Mouse (Mus musculus): Measurements from ENCODE around the gene Trim40.
"Not testable (repeated sequence)": the region's sequence is repeated elsewhere in the genome, so short reads cannot be mapped to it uniquely, and the experiment has no call there.

Gene Trim40

GRCm38 (mm10) chr17:36892362-36892761 is 2.4 kb upstream of the Trim40 start:
- peak; percentile 65 for DNase-seq (ENCODE audit: low read depth)

DNA sequence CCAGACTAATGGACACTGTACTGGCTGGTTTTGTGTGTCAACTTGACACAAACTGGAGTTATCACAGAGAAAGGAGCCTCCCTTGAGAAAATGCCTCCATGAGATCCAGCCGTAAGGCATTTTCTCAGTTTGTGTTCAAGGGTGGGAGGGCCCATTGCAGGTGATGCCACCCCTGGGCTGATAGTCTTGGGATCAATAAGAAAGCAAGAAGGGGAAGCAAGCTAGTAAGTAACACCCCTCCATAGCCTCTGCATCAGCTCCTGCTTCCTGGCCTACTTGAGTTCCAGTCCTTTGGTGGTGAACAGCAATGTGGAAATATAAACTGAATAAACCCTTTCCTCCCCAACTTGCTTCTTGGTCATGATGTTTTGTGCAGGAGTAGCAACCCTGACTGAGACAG is 1.6 kb upstream of the Trim40 start:
- DNase-seq (ENCODE audit: low read depth): not testable (repeated sequence)

GRCm38 (mm10) chr17:36885132-36885790 is 4.7 kb downstream of the Trim40 start:
- DNase-seq (ENCODE audit: low read depth): no peak

GRCm38 (mm10) chr17:36883350-36883749 is 6.6 kb downstream of the Trim40 start:
- DNase-seq (ENCODE audit: low read depth): no peak

DNA sequence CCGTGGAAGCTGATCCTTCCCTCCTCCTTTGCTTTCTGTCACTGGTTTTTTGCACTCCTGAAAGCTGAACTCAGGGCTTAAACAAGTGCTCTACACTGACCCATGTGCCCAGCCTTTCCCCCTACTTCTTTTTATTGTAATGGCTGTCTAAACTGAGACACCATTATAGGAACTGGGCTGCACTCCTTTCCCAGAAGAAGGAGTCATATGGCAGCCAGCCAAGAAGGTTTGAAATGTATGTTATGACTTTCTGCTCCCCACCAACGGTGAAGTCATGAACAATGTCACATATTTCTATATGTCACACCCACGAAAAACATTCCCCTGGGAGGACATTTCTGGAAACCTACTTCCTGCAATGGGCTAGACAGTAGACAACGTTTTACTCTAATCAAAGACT is 15.3 kb downstream of the Trim40 start:
- no peak for DNase-seq (ENCODE audit: low read depth)

- no peak for DNase-seq (ENCODE audit: low read depth)
These were observed 19.7 kb downstream of the Trim40 start for GRCm38 (mm10) chr17:36869955-36870810.

GRCm38 (mm10) chr17:36869284-36869954 is 20.5 kb downstream of the Trim40 start, which contains the start of gene Trim10:
Gene Trim10, plus strand, starts transcription at chr17:36869574.
- no peak for DNase-seq (ENCODE audit: low read depth)

DNA sequence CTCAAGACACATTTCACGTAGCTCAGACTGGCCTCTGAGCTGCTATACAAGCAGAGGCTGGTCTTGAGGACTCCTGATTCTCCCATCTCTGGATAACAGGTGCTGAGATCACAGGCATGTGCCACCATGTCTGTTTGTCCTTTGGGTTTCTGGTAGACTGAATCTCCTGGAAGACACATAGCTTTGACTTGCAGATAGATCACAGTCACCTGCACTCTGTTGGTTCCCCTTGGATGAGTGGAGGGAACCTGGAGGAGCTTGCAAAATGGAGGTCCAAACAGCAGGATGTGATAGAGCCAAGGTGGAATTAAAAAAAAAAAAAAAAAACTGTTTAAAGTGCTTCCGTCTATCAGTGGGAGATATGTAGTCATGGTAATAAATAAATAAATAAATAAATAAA is 21.1 kb downstream of the Trim40 start:
- DNase-seq (ENCODE audit: low read depth): no peak

DNA sequence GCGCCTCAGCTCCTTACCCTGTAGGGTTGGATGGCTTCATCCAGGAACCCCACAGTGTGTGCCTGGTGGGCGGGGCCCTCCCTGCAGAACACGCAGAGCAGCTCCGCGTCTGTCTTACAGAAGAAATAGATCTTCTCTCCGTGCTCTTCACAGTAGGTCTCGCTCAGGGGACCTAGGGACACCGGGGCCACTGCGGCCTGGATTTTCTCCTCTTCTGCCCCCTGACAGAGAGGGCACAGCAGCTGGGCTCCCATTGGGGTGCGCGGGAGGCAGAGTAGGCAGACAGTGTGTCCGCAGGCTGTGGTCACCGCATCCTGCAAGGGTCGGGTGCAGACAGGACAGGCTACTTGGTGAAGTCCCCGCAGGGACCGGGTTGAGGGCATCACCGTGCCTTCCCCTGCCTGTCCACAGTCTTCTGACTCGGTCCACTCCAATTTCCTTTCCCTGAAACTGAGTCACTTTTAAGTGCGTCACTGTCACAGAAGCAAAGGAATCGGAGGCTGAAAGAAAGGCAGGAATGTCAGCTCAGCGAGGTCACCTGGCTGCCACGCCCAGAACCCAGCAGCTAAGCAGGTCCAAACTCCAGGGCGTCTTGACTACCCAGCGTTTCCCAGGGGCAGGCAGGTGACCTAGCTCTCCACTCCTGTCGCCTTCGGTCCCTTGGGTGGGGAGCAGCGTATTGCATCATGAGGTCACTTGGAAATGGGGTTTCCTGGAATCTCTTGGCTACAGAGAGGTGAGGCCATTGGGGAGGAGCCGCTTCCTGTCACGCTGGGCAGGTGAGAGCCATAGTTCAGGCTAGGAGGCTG is 23.0 kb downstream of the Trim40 start, which contains the start of gene Trim15:
Trim15 (minus strand) TSS at position 492 of the 809 bp plus-strand sequence.
- DNase-seq (ENCODE audit: low read depth): no peak

DNA sequence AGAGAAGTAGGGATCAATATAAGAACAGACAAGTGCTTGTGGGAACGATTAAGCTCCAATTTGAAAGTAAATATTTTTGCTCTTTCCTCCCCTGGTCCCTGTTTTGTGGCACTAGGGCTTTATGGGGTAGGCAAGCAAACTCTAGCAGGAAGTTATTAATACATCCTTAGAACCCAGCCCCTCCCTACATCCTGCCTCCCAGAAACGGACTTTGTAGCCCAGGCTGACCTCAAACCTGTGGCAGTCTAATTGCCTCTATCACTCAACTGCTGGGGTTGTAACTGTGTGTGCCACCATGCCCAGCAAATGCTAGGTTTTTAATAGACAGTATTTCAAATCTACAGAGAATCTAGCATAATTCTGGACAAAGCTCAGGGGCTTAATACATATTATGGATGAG is 28.2 kb downstream of the Trim40 start:
- no peak for DNase-seq (ENCODE audit: low read depth)

- no peak for DNase-seq (ENCODE audit: low read depth)
These were observed 31.7 kb downstream of the Trim40 start for GRCm38 (mm10) chr17:36858181-36858580.

DNA sequence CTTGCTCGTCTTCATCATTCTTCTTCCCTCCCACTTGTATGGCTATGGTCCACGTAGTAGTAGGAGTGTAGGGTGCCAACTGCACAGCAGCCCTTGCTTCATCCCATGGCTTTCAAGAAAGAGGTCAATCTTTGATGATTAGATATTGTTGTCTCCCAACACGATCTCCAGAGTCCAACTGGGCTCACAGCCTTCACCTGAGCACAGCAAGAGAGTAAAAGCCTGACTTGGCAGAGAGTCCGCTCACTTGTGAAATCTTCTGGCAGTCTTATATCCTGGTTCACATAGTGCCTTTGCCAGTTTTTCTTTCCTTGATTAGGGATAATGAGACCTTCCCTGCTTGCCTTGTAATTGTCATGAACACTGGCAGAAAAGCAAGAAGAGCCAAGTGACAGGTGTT is 33.7 kb downstream of the Trim40 start:
- no peak for DNase-seq (ENCODE audit: low read depth)

DNA sequence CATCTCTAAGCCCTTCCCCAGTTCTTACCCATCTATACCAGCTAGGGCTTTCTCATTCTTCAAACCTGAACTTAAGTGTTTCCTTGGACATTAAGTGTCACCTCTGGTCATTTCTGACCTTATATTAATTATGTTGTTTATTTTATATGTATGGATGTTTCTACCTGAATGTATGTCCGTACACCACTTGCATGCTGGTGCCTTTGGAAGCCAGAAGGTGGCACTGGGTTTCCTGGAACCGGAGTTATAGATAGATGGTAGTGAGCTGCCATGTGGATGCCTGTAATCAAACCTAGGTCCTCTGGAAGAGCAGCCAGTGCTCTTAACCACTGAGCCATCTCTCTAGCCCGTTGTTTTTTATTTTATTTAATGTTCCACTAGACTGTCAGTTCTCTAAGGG is 34.4 kb downstream of the Trim40 start:
- DNase-seq (ENCODE audit: low read depth): no peak

GRCm38 (mm10) chr17:36851627-36852026 is 38.3 kb downstream of the Trim40 start:
- DNase-seq (ENCODE audit: low read depth): no peak

DNA sequence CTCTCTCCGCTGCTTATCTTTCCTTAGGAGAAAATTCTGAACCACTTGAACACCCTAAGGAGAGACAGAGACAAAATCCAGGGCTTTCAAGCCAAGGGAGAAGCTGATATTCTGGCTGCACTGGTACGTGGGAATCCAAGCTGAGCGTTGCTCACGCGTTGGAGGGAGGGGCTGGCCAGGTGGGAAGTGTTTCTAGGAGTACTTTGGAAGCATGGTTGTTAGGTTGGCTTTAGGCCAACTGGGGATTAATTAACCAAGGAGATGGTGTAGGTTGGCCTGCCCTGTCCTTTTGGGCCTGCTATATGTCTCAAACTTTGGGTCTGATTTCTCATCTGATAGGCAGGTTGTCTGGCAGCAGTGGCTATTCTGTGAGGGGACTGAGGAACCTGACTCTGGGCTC is 38.7 kb downstream of the Trim40 start:
- no peak for DNase-seq (ENCODE audit: low read depth)

DNA sequence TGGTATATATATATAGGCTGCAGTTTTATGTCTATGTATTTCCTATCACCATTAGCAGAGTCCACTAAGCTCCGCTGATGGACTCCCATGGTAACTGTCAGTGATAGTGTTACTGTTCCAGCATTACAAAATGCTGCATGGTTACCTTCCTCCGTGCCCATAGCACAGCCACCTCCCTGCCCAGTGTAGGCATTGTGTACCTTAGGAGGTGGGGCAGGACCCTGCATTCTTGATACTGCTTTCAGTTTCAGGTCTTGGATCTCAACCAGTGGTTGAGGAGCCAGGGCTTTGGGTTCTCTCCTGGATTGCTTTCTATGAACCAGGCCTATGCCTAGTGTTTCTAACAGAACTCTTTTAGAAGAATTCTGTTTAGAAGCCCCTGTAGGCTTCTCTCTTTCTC is 39.9 kb downstream of the Trim40 start:
- no peak for DNase-seq (ENCODE audit: low read depth)

DNA sequence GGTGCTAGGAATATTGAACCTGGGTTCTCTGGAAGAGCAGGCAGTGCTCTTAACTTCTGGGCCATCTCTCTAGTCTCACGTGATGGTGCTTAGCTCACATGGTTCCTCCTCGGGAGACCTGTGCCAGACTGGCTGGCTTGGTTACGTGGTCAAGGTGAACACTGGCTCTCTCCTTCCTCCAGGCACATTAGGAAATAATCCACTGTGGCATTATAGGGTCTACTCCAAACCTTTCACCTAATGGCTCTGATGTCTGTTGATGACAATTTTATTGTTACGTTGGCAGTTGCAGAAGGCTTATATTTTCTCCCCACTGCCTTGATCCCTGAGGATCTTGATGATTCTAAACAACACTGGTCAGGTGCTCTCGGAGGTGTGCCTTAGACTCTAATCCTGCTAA is 41.0 kb downstream of the Trim40 start:
- DNase-seq (ENCODE audit: low read depth): no peak

DNA sequence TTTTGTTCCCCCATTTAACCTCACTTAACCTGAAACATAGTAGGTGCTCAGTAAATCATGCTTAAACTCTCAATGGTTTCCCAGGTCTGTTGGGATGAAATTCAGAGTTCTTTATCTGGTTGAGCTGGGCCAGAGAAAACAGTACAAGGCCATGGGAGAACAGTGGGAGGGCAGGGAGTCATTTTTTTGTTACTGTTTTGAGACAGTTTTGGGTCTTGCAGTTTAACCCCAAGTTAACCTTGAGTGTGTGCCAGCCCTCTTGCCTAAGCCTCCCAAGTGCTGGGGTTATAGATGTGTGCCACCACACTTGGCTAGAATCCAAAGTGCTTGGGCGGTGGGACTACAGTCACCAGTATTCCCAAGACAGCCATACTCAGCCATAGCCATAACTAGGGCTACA is 45.2 kb downstream of the Trim40 start:
- no peak for DNase-seq (ENCODE audit: low read depth)

DNA sequence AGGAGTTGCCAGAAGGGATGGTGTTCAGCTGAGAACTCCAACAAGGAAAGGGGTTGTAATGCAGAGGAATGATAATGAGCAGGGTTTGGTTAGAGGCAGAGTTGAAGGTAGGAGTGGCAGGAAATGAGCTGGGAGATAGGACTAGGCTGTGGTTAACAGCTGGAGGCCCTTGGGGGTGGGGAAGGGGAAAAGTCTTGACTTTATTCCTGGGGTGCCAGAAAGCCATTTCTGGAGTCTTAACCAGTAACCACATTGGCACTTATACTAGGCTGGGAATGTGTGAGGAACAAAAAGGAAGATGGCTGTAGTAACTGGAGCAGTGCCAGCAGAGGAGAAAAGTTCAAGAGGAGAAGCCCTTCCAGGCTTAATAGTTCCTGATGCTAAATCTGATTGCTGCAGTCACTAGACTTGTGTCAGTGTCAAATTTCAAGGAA is 45.6 kb downstream of the Trim40 start:
- DNase-seq (ENCODE audit: low read depth): peak; percentile 48

GRCm38 (mm10) chr17:36843696-36844095 is 46.2 kb downstream of the Trim40 start:
- DNase-seq (ENCODE audit: low read depth): no peak

- no peak for DNase-seq (ENCODE audit: low read depth)
These were observed 48.9 kb downstream of the Trim40 start for GRCm38 (mm10) chr17:36840961-36841445.

DNA sequence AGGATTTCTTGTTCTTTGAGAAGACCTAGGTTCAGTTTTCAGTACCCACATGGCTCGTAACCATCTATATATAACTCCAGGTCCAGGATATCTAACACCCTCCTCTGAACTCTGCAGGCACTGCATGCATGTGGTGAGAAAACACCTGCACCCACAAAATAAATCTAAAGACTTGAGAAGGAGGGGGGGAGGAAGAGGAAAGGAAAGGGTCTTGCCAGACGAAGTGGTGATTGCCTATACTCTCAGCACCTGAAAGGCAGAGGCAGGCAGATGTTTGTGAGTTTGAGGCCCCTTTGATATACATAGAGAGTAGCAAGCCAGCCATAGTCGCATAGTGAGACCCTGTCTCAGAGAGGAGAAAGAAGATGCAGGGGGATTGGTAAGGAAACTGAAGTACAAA is 50.0 kb downstream of the Trim40 start:
- DNase-seq (ENCODE audit: low read depth): no peak

Measured in induced T-regulatory cell, adult 2 months (primary cell).